Mouse (Mus musculus): ENCODE measurements around the gene Glis2.

Gene Glis2

DNA sequence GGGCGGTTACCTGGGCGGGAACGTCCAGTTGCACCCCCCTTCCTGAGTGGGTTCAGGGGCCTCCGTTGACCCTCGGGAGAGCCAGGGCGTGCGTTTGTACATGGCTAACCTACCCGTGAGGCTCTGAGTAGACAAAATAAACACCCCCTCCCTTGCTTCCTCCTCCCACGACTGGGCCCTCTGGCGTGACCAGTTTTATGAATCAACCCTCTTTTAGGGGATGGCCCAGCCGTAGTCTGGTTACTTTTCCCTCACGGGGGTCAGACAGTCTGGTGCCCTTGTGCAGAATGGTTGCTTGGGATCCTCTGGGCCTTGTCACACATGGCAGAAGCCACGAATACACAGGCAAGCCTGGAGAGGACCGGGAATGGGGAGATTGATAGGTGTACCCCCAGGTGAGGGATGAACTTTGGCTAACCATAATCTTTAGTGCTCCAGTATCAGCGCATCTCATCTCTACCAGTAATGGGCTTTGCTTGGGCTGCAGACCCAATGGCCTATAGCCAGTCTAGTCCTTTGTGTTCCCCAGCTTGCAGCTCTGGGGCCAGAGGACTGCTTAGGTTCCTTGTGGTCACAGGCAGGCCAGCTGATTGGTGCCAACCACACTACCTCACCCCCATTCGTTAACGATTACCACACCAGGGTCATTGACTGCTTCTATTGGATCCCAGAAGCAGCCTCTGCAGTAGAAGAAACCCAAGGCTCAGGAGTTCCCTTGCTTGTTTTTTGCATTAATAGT lies 45.9 kb downstream of the Glis2 start:
- no peak for DNase-seq (ENCODE audit: low spot score)

DNA sequence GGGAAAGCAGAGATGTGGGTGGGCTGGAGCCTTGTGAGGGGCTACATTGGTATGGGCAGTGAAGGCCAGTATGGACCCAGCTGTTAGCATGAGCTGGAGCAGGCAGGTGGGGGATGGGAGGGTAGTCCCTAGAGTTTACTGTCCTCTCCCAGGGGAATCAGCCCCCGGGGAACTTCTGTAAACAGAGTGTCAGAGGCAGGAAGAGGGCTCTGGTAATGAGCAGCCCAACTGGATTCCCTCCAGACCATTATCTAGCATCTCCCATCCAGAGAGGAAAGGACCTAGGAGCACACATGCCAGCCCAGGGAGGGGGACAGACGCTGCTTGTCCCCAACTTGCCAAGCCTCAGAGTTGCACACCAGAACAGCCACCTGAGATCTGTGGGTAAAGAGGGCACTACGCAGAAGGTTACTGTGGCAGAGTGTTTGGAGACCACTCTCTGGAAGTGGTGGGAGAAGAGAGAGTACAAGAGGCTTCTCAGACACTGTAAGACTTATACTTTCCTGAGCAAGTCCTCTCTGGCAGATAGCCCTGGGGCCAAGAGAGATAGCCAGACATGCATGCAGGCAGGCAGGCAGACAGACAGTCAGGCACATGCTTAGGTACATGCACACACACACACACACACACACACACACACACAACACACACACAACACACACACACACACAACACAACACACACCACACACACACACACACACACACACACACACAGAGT lies 46.8 kb downstream of the Glis2 start:
- DNase-seq (ENCODE audit: low spot score), result no peak

DNA sequence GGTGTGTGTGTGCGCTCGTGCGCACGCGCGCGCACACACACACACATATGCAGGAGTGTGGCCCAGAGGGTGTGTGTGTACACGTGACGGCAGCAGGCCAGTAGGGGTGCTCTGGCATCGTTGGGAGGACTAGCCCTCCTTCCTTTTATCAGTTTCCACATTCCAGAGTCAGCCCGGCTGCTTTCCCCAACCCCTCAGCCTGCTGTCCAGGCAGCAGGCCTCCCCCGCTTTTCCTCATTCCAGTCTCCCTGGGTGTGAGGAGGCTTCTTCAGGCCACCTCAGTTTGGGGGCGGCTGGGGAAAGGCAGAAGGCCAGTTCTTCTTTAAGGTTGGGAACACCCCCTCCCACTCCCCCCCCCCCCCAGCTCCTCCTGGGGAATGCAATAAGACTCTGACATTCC lies 47.7 kb downstream of the Glis2 start:
- peak; percentile 51 for DNase-seq (ENCODE audit: low spot score)

DNA sequence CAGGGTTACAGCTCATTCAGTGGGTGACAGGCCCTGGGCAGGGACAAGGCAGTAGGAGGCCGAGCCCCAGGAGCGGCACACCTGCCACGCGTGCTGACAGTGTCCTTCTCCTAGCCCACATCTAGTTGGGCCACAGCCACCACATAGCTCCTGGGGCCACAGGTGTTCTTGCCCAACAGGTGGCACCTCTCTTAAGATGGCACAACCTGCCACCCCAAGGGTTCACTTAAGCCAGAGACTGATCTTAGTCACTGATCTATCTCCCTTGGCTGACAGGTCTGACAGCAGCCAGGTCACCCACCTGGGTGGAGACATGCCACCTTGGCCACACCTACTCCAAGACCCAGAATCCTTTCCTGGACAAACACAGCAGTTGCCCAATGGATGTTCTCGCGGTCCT lies 48.4 kb downstream of the Glis2 start:
- DNase-seq (ENCODE audit: low spot score), result no peak

DNA sequence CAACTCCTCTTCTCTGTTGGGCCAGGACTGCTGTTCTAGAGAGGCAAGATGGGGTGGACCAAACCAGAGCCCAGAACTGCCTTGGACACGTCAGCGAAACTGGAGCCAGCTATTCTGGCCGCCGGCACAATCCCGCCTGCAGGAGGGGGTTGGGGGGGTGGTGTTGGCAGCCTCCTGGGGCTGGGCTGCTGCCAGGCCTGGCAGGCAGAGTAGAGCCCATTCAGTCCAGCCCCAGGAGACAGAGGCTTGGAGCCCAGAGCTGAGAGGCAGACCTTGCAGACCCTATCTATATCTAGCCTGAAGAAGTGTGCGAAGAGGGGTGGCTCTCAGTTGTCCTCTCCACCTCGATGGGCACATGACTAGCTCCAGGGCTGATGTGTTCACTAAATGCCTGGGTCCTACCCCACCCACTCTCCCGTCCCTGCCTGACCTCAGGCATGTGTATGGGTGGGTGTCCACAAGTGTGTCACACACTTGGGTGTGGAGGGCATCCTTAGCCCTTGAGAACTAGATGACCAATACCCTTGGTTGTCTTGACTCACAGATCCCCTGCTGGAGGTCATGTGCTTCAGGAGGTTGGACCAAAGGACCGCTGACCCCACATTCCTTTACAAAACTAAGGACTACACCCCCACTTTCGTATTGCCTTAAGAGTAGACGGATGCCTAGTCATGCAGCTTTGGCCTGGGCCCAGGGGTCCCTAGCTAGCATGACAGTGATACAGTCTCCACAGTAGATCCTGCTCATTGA lies 49.3 kb downstream of the Glis2 start:
- DNase-seq (ENCODE audit: low spot score), result peak; percentile 80

DNA sequence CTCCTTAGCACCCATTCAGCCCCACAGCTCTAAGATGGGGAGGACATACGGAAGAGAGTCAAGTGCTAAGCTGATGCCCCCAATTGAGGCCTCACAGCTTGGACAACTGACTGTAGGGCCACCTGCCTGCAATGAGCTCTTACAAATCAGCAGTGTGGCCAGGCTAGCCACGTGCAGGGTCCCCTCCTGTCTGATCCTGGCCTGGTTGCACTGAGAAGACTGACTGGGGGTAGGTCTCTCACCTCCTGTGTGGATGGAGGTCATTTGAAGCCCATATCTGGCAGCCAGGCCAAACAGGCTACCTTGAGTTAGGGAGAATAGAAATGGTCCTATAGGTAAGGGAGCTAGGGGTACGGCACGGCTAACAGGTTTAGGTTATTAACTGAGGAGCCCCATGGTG lies 51.4 kb downstream of the Glis2 start:
- DNase-seq (ENCODE audit: low spot score), result no peak

DNA sequence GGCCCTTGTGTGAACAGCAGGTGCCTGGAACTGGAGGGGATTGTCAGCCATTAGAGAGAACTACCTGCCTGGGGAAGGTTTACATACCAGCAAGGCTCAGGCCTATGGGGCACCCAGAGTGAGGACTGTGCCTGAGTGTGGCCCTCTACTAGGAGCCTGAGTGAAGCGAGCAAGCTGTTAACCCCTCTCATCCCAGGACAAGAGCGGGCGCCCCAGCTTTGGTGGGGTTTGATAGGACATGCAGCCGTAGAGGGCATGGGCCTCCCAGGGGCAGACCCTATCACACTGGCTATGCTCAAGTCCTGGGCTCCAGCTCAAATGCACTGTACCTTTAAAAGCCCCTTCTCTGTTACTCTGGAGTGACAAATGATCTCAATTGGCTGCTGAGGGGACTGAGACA lies 52.3 kb downstream of the Glis2 start:
- no peak for DNase-seq (ENCODE audit: low spot score)

DNA sequence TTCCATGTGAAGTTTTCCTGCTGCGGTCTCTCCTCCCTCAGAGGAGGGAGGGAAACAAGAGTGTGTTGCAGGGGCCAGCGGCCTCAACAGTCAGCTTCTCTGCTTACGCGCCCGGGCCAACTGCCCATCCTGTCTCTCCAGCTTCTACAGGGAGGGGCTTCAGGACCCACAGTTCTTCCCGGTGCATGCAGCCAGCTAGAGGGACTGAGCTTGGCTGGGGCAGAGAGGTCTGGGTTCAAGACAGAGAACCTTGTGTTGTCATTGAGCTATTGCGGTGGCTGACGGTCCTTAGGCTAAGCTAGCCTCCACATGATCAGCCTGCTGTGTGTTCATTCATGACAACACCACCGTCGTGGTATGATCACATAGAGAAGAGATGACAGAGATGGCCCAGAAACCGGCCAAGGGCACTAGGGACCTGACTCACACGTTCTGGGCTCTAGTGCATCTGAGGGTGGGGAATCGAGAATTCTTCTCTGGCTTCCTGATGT lies 53.2 kb downstream of the Glis2 start:
- no peak for DNase-seq (ENCODE audit: low spot score)

DNA sequence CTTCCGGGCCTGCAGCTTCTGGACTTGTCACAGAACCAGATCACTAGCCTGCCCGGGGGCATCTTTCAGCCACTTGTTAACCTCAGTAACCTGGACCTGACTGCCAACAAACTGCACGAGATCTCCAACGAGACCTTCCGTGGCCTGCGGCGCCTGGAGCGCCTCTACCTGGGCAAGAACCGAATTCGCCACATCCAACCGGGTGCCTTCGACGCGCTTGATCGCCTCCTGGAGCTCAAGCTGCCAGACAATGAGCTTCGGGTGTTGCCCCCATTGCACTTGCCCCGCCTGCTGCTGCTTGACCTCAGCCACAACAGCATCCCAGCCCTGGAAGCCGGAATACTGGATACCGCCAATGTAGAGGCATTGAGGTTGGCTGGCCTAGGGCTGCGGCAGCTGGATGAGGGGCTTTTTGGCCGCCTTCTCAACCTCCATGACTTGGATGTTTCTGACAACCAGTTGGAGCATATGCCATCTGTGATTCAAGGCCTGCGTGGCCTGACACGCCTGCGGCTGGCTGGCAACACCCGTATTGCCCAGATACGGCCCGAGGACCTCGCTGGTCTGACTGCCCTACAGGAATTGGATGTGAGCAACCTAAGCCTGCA lies 54.0 kb downstream of the Glis2 start:
- DNase-seq (ENCODE audit: low spot score), result no peak

DNA sequence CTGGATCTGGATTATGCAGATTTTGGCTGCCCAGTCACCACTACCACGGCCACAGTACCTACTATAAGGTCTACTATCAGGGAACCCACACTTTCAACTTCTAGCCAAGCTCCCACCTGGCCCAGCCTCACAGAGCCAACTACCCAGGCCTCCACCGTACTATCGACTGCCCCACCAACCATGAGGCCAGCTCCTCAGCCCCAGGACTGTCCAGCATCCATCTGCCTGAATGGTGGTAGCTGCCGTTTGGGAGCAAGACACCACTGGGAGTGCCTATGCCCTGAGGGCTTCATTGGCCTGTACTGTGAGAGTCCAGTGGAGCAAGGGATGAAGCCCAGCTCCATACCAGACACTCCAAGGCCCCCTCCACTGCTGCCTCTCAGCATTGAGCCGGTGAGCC lies 54.7 kb downstream of the Glis2 start:
- no peak for DNase-seq (ENCODE audit: low spot score)

DNA sequence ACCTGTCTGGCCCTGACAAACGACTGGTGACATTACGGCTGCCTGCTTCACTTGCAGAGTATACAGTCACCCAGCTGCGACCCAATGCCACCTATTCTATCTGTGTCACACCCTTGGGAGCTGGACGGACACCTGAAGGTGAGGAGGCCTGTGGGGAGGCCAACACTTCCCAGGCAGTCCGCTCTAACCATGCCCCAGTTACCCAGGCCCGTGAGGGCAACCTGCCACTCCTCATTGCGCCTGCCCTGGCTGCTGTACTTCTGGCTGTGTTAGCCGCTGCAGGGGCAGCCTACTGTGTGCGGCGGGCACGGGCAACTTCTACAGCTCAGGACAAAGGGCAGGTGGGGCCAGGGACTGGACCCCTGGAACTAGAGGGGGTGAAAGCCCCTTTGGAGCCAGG lies 55.2 kb downstream of the Glis2 start:
- no peak for DNase-seq (ENCODE audit: low spot score)

DNA sequence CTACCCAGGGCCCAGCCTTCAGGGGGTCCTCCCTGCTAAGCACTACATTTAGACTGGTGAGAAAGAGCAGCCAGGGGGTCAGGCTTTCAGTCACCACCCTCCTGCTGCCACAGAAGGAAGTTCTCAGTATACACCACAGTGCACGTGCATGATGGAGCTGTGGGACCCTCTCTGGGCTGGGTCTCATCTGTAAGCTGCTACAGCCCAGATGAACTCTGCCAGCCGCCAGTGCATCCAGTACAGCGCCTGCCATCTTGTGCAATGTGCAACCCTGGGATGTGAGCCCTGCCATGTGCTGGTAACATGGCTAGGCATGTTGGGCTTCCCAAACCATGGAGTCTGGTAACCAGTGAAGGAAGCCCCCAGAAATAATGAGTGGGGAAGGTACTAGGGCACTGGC lies 55.6 kb downstream of the Glis2 start:
- no peak for DNase-seq (ENCODE audit: low spot score)

DNA sequence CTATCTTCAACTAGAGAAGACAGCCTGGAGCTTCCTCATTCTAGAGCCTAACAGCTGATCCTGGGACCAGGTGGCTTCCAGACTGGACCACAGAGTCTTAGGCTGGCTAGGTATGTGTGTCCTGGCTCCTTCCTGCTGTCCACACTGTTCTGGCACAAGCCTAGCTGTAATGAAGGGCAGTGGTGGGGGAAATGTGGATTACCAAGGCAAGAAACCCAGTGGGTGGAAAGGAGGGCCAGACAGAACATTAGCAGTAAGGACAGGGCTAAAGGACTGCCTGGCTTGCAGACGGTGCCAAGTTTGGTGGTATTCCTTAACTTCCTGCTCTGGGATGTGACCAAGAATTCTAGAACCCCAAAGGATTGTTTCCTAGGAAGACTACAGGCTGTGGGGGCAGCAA lies 56.6 kb downstream of the Glis2 start:
- DNase-seq (ENCODE audit: low spot score), result no peak

DNA sequence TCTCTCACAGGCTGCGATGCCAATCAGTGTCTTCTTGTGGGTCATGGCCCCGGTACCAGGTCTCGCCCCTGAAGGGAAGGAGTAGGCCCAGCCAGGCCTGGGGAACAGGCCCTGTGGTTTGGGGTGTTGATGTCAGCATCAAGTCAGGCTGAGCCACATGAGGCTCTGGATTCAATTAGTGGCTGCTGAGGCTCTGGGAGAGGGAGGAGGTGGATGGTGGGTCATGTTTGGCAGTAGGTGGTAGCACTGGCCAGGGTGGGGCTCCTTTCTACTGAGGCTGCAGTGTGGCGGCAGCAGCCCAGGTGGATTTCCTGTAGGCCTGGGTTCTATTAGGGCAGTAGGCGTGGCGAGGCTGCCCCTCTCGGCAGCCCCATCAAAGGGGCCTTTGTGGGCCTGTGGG lies 57.1 kb downstream of the Glis2 start:
- DNase-seq (ENCODE audit: low spot score), result no peak

DNA sequence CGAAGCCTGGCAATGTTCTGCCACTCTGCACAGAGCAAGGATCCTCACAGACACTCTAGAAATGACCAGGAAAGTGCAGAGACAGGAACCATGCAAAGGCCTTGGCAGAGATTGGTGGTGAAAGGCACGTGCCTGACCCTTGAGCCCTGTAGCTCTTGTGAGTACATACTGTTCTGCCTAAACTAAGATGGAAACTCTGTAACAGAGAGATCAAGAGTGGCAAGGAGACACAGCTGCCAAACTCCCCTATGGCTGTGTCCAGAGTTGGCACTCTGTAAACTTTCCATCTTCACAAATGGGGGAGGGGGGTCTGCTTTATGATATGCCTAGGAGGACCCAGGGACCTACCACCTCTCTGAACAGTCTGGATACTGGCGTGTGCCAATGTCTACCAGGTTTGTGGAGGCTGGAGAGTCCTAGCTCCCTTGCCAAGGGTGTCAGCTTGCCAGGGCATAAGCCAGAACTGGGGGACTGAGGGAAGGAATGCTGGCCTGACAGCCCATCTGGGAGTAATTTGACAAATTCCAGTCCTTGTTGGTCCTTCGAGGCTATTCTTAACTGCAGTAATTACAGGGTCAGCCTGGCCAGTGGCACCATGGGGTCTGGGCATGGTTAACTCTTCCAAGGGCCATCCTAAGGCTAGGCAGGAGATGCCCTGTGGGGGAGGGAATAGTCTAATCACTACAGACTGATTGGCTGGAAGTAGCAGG lies 58.3 kb downstream of the Glis2 start:
- DNase-seq (ENCODE audit: low spot score), result no peak

DNA sequence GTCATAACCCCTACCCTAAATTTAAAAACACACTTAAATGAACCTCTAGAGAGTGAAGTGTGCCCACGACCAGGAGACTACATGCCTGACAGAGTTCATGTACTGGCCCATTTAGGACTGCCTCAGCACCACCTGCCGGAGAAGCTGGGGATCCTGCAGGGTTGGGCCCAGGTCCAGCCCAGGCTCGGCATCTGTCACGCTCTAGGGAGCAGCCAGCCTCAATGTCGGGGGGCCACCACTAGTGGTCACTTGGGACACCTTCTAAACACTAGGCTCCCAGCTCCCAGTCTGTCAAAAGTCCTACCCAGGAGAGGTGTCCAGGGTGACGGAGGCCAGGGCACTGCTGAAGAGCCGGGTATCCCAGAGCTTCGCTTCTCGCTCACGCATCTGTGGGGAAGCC lies 60.2 kb downstream of the Glis2 start:
- no peak for DNase-seq (ENCODE audit: low spot score)

DNA sequence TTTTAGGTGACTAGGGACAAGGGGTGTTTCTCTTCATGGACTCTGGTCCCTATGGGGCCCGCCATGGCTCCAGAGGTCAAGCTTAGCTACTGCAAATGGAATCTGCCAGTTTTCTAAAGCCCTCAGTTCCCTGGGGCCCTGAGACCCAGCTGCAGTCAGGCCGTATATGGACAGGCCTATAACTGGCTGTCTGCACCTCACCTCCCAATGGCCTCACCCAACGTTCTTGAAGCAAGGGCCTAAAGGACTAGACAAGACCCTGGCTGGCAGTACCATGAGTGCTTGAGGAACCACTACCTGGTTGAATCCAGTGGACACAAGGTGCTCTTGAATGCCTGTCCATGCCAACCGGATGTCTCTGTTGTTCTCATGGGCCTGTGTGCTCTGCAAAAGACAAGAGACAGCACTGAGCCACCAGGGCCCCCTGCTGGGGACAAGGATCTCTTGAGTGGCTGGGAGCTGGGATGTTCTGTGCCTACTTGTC lies 60.8 kb downstream of the Glis2 start:
- DNase-seq (ENCODE audit: low spot score), result no peak

DNA sequence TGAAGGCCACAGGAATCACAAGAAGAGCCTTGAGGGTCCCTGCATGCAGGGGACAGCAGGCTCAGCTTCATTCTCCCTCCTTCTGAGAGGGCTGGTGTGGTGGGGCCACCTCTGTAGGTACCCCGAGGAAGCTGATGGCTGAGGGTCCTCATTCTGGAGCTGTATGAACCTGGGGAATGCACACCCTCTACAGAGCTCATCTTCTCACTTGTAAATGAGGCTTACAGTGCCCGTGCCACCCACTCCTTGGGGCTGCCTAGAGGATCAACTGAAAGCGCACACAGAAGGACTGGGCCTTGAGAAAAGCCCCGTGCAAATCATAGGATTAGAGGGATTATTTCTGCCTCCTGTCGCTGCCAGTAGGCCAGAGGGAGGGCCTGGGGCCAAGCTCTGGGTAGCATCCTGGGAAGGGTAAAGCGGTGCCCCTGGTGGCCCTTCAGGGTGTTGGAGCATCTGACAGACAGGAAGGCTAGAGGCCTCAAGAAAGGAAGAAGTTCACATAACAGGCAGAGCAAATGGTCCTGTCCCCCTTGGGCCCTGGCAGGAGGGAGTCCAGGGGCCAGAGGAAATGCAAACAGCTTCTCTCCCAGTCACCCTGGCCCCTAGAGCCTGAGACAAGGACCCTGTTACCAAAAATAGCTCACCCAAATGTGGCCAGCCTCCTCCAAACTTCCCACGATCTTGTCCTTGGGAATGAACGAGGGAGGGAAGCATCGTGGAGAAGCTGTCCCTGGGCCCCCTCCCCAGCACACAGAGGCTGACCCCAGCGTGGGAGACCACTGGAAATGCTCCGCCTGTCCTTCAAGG lies 61.5 kb downstream of the Glis2 start:
- DNase-seq (ENCODE audit: low spot score), result no peak

DNA sequence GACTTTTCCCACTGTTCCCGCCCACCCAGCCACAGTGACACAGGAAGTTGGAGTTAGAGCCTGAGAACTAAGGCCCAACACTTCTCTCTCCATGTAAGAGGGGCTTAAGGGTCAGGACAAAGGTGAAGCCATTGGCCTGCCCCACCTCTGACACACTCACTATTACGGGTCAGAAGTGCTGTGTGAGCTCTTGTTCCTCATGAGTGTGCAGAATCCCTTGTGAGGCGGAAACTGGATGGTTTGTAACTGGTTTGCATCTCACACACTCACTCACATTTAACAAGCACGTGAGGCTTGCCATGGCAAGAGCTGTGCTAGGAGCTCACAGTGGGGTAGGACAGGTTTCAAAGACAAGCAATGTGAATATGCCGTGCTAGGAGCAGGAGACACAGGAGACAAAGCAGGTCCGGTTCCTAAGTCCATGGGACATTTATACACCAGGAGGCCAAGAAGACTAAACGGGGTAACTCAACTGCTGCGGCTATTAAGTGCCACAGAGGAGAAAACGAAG lies 62.1 kb downstream of the Glis2 start:
- no peak for DNase-seq (ENCODE audit: low spot score)

DNA sequence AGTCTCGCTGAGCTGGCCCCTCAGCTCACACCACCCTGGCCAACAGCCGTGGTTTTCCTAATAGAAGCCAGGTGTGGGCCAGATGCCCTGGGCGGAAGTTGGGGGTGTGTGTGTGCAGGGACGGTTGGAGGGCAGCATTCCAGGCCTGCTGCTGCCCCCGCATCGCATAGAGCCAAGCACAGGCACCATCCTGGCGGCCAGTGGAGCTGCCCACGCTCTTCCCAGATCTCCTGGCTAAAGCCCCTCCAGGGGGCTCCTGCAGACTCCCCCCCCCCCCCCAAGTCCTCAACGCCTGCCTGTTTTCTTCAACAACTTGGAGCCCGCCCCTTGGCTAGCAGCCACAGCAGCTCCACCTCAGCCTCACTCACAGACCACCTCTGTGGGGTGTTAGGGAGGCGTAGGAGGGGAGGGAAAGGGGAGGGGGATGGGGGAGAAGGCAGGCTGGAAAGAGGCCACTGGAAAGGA lies 64.3 kb downstream of the Glis2 start:
- DNase-seq (ENCODE audit: low spot score), result peak; percentile 63

DNA sequence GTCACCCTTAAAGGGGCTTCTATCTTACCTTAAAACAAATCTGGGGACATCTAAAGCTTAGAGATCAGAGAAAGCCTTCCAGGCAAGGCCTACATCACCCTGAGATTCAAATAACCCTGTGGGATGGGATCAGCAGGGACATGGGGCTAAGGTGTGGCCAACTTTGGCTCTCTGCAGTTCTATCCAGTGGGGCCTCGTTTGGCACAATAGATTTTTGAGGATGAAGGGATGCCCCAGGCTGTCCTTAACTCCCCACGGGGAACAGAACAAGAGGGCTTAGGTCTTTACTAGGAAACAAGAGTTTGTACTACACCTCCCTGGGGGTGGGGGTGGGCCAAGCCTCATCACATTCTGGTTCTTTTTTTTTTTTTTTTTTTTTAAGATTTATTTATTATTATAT lies 64.8 kb downstream of the Glis2 start:
- DNase-seq (ENCODE audit: low spot score), result no peak

All from ovary, postnatal 14 days (tissue).